Mouse (Mus musculus) brain, embryonic 14.5 days (tissue): ENCODE measurements at regions not wholly inside any gene's neighbourhood (a gene's known extent, or its start where the extent isn't known, plus 50 kb on each side); places are given as distances from the start of the nearest gene placed in this dataset.

Experiments
- CTCF ChIP-seq: fragments of 200-500 bp; IDR thresholded peaks from 2 replicates; pipeline ENCODE4 v1.5.1; 2012; ENCODE audit warnings: inconsistent platforms, mild to moderate bottlenecking, moderate library complexity, borderline replicate concordance; ENCODE audit not compliant: insufficient read depth, insufficient read length; ENCODE audit errors: extremely low read depth
- POLR2A ChIP-seq: fragments of 200-500 bp; IDR thresholded peaks from 2 replicates; pipeline ENCODE4 v1.6.1; 2012; ENCODE audit warnings: mild to moderate bottlenecking, inconsistent platforms, borderline replicate concordance; ENCODE audit not compliant: poor library complexity, insufficient read depth, insufficient read length, severe bottlenecking; ENCODE audit errors: extremely low read depth

- TF ChIP-seq CTCF (no peak), POLR2A (no peak)
These were observed 245.4 kb upstream of the Rtl1 start for GRCm38 (mm10) chr12:109845602-109845906.
